Mouse (Mus musculus) erythroblast, embryonic 14.5 days (primary cell): ENCODE measurements around the gene Cdk6.
"Not testable (repeated sequence)": the region's sequence is repeated elsewhere in the genome, so short reads cannot be mapped to it uniquely, and the experiment has no call there.

Experiments
- GATA1 ChIP-seq: IDR thresholded peaks from 2 replicates; pipeline ENCODE4 v1.6.1; 2012; ENCODE audit warnings: low read length, inconsistent platforms, mixed read lengths
- TAL1 ChIP-seq: IDR thresholded peaks from 3 replicates; pipeline ENCODE4 v1.6.1; 2012; ENCODE audit warnings: low read length, inconsistent platforms, mixed read lengths

GRCm38 (mm10) chr5:3442524-3442923 lies 101.2 kb downstream of the Cdk6 start:
- not testable (repeated sequence) for TF ChIP-seq TAL1, GATA1
